Mouse (Mus musculus) CH12F3 (cell line): ENCODE results near the gene H2al2a.
"Not testable (repeated sequence)": the region's sequence is repeated elsewhere in the genome, so short reads cannot be mapped to it uniquely, and the experiment has no call there.

Experiments
- in situ Hi-C: fragments of 300-500 bp; cut with MboI; formaldehyde crosslinking; loops from 2 replicates; pipeline ENCODE4 v1.14.3; 2020; ENCODE audit warnings: low sequenced_read_pairs

H2al2a gene

GRCm38 (mm10) chr2:17978251-17978650, 18.5 kb downstream of the H2al2a start:
- in situ Hi-C loops: not testable (repeated sequence)

GRCm38 (mm10) chr2:17977645-17978044, 19.1 kb downstream of the H2al2a start:
- in situ Hi-C loops: not testable (repeated sequence)

- in situ Hi-C loops: no loop called here
Observed at GRCm38 (mm10) chr2:17975601-17976327, 21.0 kb downstream of the H2al2a start.

GRCm38 (mm10) chr2:17973868-17974440, 22.8 kb downstream of the H2al2a start:
- in situ Hi-C loops: no loop called here

GRCm38 (mm10) chr2:17973246-17973645, 23.5 kb downstream of the H2al2a start:
- in situ Hi-C loops: no loop called here

GRCm38 (mm10) chr2:17972843-17973242, 23.9 kb downstream of the H2al2a start:
- in situ Hi-C loops: no loop called here

- in situ Hi-C loops: no loop called here
Observed at GRCm38 (mm10) chr2:17971407-17971806, 25.4 kb downstream of the H2al2a start.

- in situ Hi-C loops: no loop called here
Observed at GRCm38 (mm10) chr2:17970662-17971061, 26.1 kb downstream of the H2al2a start.

GRCm38 (mm10) chr2:17970187-17970586, 26.6 kb downstream of the H2al2a start:
- in situ Hi-C loops: no loop called here

- in situ Hi-C loops: no loop called here
Observed at GRCm38 (mm10) chr2:17968571-17968970, 28.2 kb downstream of the H2al2a start.

- in situ Hi-C loops: not testable (repeated sequence)
Observed at GRCm38 (mm10) chr2:17968037-17968436, 28.7 kb downstream of the H2al2a start.

GRCm38 (mm10) chr2:17959501-17959900, 37.3 kb downstream of the H2al2a start:
- in situ Hi-C loops: no loop called here

- in situ Hi-C loops: no loop called here
Observed at GRCm38 (mm10) chr2:17946875-17947274, 49.9 kb downstream of the H2al2a start.
